Mouse (Mus musculus): ENCODE data around the gene Gm5926. TPM values are rescaled to one million over a fixed set of nuclear protein-coding genes. Genes with fewer than 3 reads are reported as not detected.
A peak's percentile ranks its signal among the peaks of the same experiment; 100 is the strongest.
"Not testable (repeated sequence)": the region's sequence is repeated elsewhere in the genome, so short reads cannot be mapped to it uniquely, and the experiment has no call there.

Gene Gm5926
- total RNA-seq (2022) = not detected

GRCm38 (mm10) chrX:32650416-32650815, at the start of gene Gm5926:
Gene Gm5926, plus strand, starts transcription at chrX:32650716.
- DNase-seq (ENCODE audit: low spot score in 2 of 2) = not testable (repeated sequence)

GRCm38 (mm10) chrX:32601008-32601407, 49.5 kb upstream of the Gm5926 start:
- DNase-seq (ENCODE audit: low spot score in 2 of 2) = peak in 1 of 2 experiments; percentile 15

DNA sequence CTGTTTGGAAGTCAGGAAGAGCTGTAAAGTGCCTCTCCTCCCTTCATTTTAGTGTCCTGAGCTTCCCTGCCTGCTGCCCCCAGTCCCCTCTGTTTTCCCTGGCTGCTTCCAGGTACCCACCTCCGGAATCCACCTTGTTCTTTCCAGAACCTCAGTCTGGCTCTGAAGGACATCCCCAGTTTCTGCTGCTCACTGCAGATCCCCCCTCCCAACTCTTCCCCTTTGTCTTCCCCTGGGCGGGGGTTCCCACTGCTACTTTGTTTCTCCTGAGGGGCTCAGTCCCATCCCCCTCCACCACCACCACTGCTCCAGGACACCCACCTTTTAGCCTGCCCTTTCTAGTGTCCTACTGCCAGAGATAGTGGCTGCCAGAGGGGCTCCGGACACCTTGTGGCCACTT, 49.1 kb upstream of the Gm5926 start:
- not testable (repeated sequence) for DNase-seq (ENCODE audit: low spot score in 2 of 2)

Other genes with a start within 250 kb of the Gm5926 start
- gene Btbd35f1, start 90.7 kb upstream of the Gm5926 start, total RNA-seq (2022) = not detected
- gene Btbd35f21, start 75.4 kb downstream of the Gm5926 start, total RNA-seq (2022) = not detected
- gene Btbd35f30, start 243.9 kb downstream of the Gm5926 start, total RNA-seq (2022) = not detected